Mouse (Mus musculus): ENCODE data around the gene Sfrp5. TPM values are rescaled to one million over a fixed set of nuclear protein-coding genes. Genes with fewer than 3 reads are reported as not detected.
A peak's percentile ranks its signal among the peaks of the same experiment; 100 is the strongest.

Sfrp5 gene
- polyA plus RNA-seq (2012; rRNA removed), result 0.10 TPM in 1 of 2 replicates, not detected in the other

GRCm38 (mm10) chr19:42201696-42202381 lies at the start of gene Sfrp5:
Sfrp5 (minus strand) TSS chr19:42202252.
- Histone ChIP-seq H3K4me3 (ENCODE audit: control insufficient read depth, low read depth, low read length) (no peak within 1 kb of the TSS), H3K27ac (ENCODE audit: control insufficient read depth, insufficient read depth, low read depth, low read length) (no peak within 1 kb of the TSS), H3K4me1 (ENCODE audit: control insufficient read depth, insufficient read depth, low read length) (no peaks in the 10 kb centered on the region), H3K36me3 (ENCODE audit: control insufficient read depth, insufficient read depth, low read length) (no peaks in the 10 kb centered on the region), H3K27me3 (ENCODE audit: control insufficient read depth, insufficient read depth, low read length) (no peaks in the 10 kb centered on the region)
- TF ChIP-seq POLR2A (IDR thresholded peaks at IDR 0.05; ENCODE audit: control insufficient read depth, low read depth, low read length) (no peak), CTCF (IDR thresholded peaks at IDR 0.05; ENCODE audit: control insufficient read depth, insufficient read depth, insufficient replicate concordance, low read depth, low read length) (no peak)

GRCm38 (mm10) chr19:42249976-42250914 lies 48.2 kb upstream of the Sfrp5 start:
- no peak for TF ChIP-seq CTCF (IDR thresholded peaks at IDR 0.05; ENCODE audit: control insufficient read depth, insufficient read depth, insufficient replicate concordance, low read depth, low read length)
- no peak for TF ChIP-seq POLR2A (IDR thresholded peaks at IDR 0.05; ENCODE audit: control insufficient read depth, low read depth, low read length)
- Histone ChIP-seq H3K36me3 (ENCODE audit: control insufficient read depth, insufficient read depth, low read length) (no peaks in the 10 kb centered on the region), H3K27ac (ENCODE audit: control insufficient read depth, insufficient read depth, low read depth, low read length) (no peak overlapping the region), H3K27me3 (ENCODE audit: control insufficient read depth, insufficient read depth, low read length) (no peaks in the 10 kb centered on the region), H3K4me1 (ENCODE audit: control insufficient read depth, insufficient read depth, low read length) (peaks cover 6% of the 10 kb centered on the region), H3K4me3 (ENCODE audit: control insufficient read depth, low read depth, low read length) (0 out of 2 replicates have a peak overlapping the region, but pooled peaks have one; percentile 9)

- no peaks in the 10 kb centered on the region for H3K36me3 ChIP-seq (ENCODE audit: control insufficient read depth, insufficient read depth, low read length)
- no peaks in the 10 kb centered on the region for H3K27me3 ChIP-seq (ENCODE audit: control insufficient read depth, insufficient read depth, low read length)
- peaks cover 6% of the 10 kb centered on the region for H3K4me1 ChIP-seq (ENCODE audit: control insufficient read depth, insufficient read depth, low read length)
- no peak within 1 kb of the TSS for H3K27ac ChIP-seq (ENCODE audit: control insufficient read depth, insufficient read depth, low read depth, low read length)
- no peak for TF ChIP-seq POLR2A (IDR thresholded peaks at IDR 0.05; ENCODE audit: control insufficient read depth, low read depth, low read length)
- no peak for TF ChIP-seq CTCF (IDR thresholded peaks at IDR 0.05; ENCODE audit: control insufficient read depth, insufficient read depth, insufficient replicate concordance, low read depth, low read length)
- H3K4me3 ChIP-seq (ENCODE audit: control insufficient read depth, low read depth, low read length), result peak within 1 kb of the TSS; percentile 80
Measured at GRCm38 (mm10) chr19:42247519-42247918, 45.5 kb upstream of the Sfrp5 start, which contains the start of gene Golga7b. Golga7b (plus strand) TSS chr19:42247574.

DNA sequence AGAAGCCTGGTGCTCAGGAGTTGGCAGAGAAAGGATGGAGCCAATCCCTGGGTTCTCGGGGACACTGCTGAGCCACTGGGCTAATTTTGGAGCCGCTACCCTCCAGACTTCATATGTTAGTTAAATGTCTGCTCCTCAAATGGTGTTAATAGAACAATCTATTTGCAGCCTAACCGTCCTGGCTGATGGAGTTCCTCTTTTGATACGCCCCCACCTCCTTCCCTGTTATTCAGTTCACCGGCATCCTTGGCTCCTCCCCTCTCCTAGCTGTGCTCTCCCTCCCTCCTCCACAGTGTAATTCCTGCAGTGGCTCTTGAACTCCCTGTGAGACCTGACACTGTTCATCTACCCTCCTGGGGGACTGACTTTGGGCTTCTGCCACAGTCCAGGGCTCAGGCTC lies 44.6 kb upstream of the Sfrp5 start:
- Histone ChIP-seq H3K27me3 (ENCODE audit: control insufficient read depth, insufficient read depth, low read length) (no peaks in the 10 kb centered on the region), H3K4me3 (ENCODE audit: control insufficient read depth, low read depth, low read length) (peak overlapping the region; percentile 80), H3K36me3 (ENCODE audit: control insufficient read depth, insufficient read depth, low read length) (no peaks in the 10 kb centered on the region), H3K4me1 (ENCODE audit: control insufficient read depth, insufficient read depth, low read length) (peaks cover 6% of the 10 kb centered on the region), H3K27ac (ENCODE audit: control insufficient read depth, insufficient read depth, low read depth, low read length) (no peak overlapping the region)
- TF ChIP-seq CTCF (IDR thresholded peaks at IDR 0.05; ENCODE audit: control insufficient read depth, insufficient read depth, insufficient replicate concordance, low read depth, low read length) (no peak), POLR2A (IDR thresholded peaks at IDR 0.05; ENCODE audit: control insufficient read depth, low read depth, low read length) (no peak)

- Histone ChIP-seq H3K27me3 (ENCODE audit: control insufficient read depth, insufficient read depth, low read length) (no peaks in the 10 kb centered on the region), H3K4me1 (ENCODE audit: control insufficient read depth, insufficient read depth, low read length) (peaks cover 4% of the 10 kb centered on the region), H3K36me3 (ENCODE audit: control insufficient read depth, insufficient read depth, low read length) (no peaks in the 10 kb centered on the region), H3K27ac (ENCODE audit: control insufficient read depth, insufficient read depth, low read depth, low read length) (no peak overlapping the region), H3K4me3 (ENCODE audit: control insufficient read depth, low read depth, low read length) (no peak overlapping the region)
- TF ChIP-seq CTCF (IDR thresholded peaks at IDR 0.05; ENCODE audit: control insufficient read depth, insufficient read depth, insufficient replicate concordance, low read depth, low read length) (no peak), POLR2A (IDR thresholded peaks at IDR 0.05; ENCODE audit: control insufficient read depth, low read depth, low read length) (no peak)
Measured at GRCm38 (mm10) chr19:42243401-42243800, 41.3 kb upstream of the Sfrp5 start.

- H3K4me3 ChIP-seq (ENCODE audit: control insufficient read depth, low read depth, low read length), result no peak overlapping the region
- no peak overlapping the region for H3K27ac ChIP-seq (ENCODE audit: control insufficient read depth, insufficient read depth, low read depth, low read length)
- H3K4me1 ChIP-seq (ENCODE audit: control insufficient read depth, insufficient read depth, low read length), result no peaks in the 10 kb centered on the region
- no peak for TF ChIP-seq POLR2A (IDR thresholded peaks at IDR 0.05; ENCODE audit: control insufficient read depth, low read depth, low read length)
- no peak for TF ChIP-seq CTCF (IDR thresholded peaks at IDR 0.05; ENCODE audit: control insufficient read depth, insufficient read depth, insufficient replicate concordance, low read depth, low read length)
- no peaks in the 10 kb centered on the region for H3K27me3 ChIP-seq (ENCODE audit: control insufficient read depth, insufficient read depth, low read length)
- H3K36me3 ChIP-seq (ENCODE audit: control insufficient read depth, insufficient read depth, low read length), result no peaks in the 10 kb centered on the region
Measured at GRCm38 (mm10) chr19:42240881-42241280, 38.8 kb upstream of the Sfrp5 start.

DNA sequence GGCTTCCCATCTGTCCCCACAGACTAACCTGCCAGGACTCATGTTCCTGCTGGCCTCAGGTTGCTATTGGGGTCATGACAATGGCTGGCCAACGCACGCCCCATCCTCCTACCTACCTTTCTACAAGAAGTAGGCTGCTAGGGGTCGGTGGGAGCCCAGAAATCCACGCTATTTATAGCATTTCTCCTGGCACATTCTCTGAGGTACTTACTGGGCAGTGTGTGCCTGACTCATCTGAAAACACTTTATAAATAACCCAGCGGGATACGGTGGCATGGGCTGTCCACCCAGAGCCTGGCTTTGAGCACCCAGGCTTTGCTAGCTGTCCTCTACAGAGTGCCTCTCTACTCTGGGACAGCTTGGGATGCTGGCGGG lies 36.3 kb upstream of the Sfrp5 start:
- Histone ChIP-seq H3K4me3 (ENCODE audit: control insufficient read depth, low read depth, low read length) (no peak overlapping the region), H3K27me3 (ENCODE audit: control insufficient read depth, insufficient read depth, low read length) (no peaks in the 10 kb centered on the region), H3K36me3 (ENCODE audit: control insufficient read depth, insufficient read depth, low read length) (no peaks in the 10 kb centered on the region), H3K4me1 (ENCODE audit: control insufficient read depth, insufficient read depth, low read length) (no peaks in the 10 kb centered on the region), H3K27ac (ENCODE audit: control insufficient read depth, insufficient read depth, low read depth, low read length) (no peak overlapping the region)
- no peak for TF ChIP-seq CTCF (IDR thresholded peaks at IDR 0.05; ENCODE audit: control insufficient read depth, insufficient read depth, insufficient replicate concordance, low read depth, low read length)
- no peak for TF ChIP-seq POLR2A (IDR thresholded peaks at IDR 0.05; ENCODE audit: control insufficient read depth, low read depth, low read length)
